Mouse (Mus musculus): ENCODE data around the gene Tra2a. TPM values are rescaled to one million over a fixed set of nuclear protein-coding genes. Genes with fewer than 3 reads are reported as not detected.

Tra2a gene
- polyA plus RNA-seq, 1 experiment from 2014 or later, result 40.4 TPM

DNA sequence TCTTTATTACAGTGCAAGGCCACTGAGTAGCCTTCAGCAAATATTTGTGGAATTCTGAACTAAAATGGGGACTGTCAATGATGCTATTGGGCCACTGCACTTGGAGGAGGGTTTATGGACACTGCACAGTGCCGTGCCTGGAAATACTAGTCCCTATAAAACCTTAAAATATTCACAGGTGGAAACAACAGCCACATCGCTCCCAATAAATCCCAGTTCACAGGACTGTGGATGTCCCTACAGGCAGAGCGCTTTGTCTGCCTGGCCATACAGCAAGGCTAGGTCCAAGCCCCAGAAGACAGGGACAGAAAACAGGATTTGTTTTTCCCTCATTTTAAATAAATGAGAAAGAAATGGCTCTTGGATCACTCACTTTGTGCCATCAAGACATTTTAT is 38.1 kb downstream of the Tra2a start:
- H3K9me3 ChIP-seq (replicated peaks; ENCODE audit: control insufficient read depth, low read length), result no peaks in the 10 kb centered on the region
- no peak overlapping the region for H3K27ac ChIP-seq (ENCODE audit: low read depth, low read length)
- no peaks in the 10 kb centered on the region for H3K27me3 ChIP-seq (ENCODE audit: control insufficient read depth, insufficient read depth, low read length)
- no peak overlapping the region for H3K9ac ChIP-seq (ENCODE audit: low read depth, low read length)
- H3K4me3 ChIP-seq (ENCODE audit: low read depth, low read length), result no peak overlapping the region
- H3K4me2 ChIP-seq, result no peak overlapping the region
- ATAC-seq (replicated peaks; ENCODE audit: insufficient number of reproducible peaks, low FRiP score, low TSS enrichment), result no peak
- peaks cover 7% of the 10 kb centered on the region for H3K4me1 ChIP-seq (ENCODE audit: control insufficient read depth, insufficient read depth, low read length)
- H3K36me3 ChIP-seq (ENCODE audit: control insufficient read depth, insufficient read depth, low read length), result no peaks in the 10 kb centered on the region
- 82% methylated on average over 3 of the region's 3 CpGs for WGBS (ENCODE audit: insufficient replicate concordance)

DNA sequence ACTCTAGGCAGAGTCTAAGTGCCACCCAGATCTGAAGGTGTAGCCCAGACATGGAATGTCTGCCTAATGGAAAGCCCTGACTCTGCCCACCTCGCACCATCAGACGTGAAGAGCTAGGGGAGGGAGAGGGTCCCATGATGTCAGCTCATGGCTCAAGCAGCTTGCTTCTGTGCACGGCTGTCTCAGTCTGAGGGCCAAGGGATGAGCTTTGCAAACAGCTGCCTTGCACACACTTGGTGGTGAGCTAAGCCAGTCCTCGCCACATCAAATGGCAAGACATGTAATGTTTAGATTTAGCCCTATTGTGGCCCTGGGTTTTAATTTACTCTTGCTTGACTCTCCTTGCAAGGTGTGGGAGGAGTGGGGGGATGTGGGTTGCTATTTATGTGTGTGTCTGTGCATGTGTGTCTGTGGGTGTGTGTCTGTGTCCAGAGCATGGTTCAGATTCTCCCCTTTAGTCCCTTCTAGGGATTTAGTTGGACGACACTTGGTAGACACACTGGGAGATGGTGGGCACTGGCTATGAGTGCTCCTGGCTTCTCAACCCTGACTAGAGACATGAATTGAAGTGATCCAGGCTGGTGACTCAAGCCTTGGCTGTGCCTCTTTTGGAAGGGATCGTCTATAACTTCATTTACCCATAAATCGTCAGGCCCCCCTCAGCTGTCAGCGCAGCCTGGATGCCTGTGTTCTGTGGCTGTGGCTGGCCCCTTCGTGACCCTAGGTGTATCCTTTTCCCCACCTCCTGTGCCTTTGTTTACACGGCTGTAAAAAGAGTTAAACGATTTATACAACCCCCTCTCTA is 38.7 kb downstream of the Tra2a start:
- H3K9ac ChIP-seq (ENCODE audit: low read depth, low read length), result no peak overlapping the region
- H3K27me3 ChIP-seq (ENCODE audit: control insufficient read depth, insufficient read depth, low read length), result no peaks in the 10 kb centered on the region
- H3K4me1 ChIP-seq (ENCODE audit: control insufficient read depth, insufficient read depth, low read length), result peaks cover 8% of the 10 kb centered on the region
- no peak overlapping the region for H3K4me2 ChIP-seq
- H3K9me3 ChIP-seq (replicated peaks; ENCODE audit: control insufficient read depth, low read length), result no peaks in the 10 kb centered on the region
- H3K36me3 ChIP-seq (ENCODE audit: control insufficient read depth, insufficient read depth, low read length), result no peaks in the 10 kb centered on the region
- WGBS (ENCODE audit: insufficient replicate concordance), result 64% methylated on average over 11 of the region's 11 CpGs
- no peak for ATAC-seq (replicated peaks; ENCODE audit: insufficient number of reproducible peaks, low FRiP score, low TSS enrichment)
- H3K4me3 ChIP-seq (ENCODE audit: low read depth, low read length), result no peak overlapping the region
- H3K27ac ChIP-seq (ENCODE audit: low read depth, low read length), result no peak overlapping the region

DNA sequence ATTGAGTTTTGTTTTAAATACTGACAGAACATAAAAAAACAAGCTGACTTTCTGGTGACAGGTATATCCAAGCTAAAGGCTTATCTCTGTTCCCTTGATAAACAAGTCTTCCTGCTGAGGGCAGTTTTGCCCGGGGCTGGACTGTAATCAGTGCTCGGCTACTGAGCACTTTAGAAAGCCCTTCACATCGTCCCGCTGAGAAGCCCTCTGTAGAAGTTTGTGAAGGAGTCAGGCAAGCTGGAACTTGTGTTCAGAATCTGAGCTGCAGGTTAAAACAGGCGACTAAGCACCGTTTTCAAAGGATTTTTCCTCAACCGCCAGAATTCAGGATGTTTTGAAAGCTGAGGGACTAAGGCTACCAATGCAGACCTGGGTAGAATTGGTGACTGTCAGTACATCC is 41.9 kb downstream of the Tra2a start:
- H3K4me2 ChIP-seq, result peak overlapping the region; percentile 53
- H3K4me1 ChIP-seq (ENCODE audit: control insufficient read depth, insufficient read depth, low read length), result peaks cover 9% of the 10 kb centered on the region
- H3K27ac ChIP-seq (ENCODE audit: low read depth, low read length), result peak overlapping the region; percentile 50; the same call in 1 of the 2 replicates
- no peak for ATAC-seq (replicated peaks; ENCODE audit: insufficient number of reproducible peaks, low FRiP score, low TSS enrichment)
- H3K4me3 ChIP-seq (ENCODE audit: low read depth, low read length), result 0 out of 2 replicates have a peak overlapping the region, but pooled peaks have one; percentile 2
- no peaks in the 10 kb centered on the region for H3K27me3 ChIP-seq (ENCODE audit: control insufficient read depth, insufficient read depth, low read length)
- H3K9me3 ChIP-seq (replicated peaks; ENCODE audit: control insufficient read depth, low read length), result no peaks in the 10 kb centered on the region
- no peak overlapping the region for H3K9ac ChIP-seq (ENCODE audit: low read depth, low read length)
- no peaks in the 10 kb centered on the region for H3K36me3 ChIP-seq (ENCODE audit: control insufficient read depth, insufficient read depth, low read length)
- WGBS (ENCODE audit: insufficient replicate concordance), result 2% methylated on average over 7 of the region's 7 CpGs

DNA sequence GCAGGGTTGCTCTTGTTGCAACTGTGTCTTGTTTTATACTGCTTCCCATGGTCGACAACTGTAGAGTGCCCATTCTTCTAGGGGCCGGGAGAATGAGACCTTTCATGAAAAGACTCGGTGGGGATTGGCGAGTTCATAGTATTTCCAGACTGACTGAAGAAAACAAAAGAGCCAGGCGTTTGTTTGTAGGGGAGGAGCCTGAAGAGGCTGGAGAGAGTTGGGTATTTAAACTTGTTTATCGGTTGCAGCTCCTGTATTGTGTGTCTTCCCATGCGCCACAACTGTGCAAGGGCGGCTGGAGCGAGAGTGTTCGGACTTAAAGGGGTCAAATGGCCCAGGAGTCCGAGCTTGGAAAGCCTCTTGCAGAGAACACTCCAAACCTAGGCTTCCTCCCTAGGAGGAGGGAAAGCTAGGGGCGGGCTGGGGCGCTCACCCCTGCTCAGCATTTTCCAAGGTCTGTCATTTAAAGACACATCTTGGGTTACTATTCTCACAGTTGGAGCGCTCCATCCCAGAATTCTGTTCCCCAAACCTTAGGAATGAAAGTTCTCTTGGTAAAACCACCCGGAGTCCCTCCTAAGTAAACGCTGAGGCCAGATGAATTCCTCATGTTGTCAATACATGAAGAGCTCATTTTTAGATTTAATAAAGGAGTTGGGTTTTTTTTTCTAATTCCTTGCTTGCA is 43.8 kb downstream of the Tra2a start:
- Histone ChIP-seq H3K4me3 (ENCODE audit: low read depth, low read length) (peak overlapping the region; percentile 37), H3K9ac (ENCODE audit: low read depth, low read length) (peak overlapping the region; percentile 56; the same call in 1 of the 2 replicates), H3K27ac (ENCODE audit: low read depth, low read length) (peak overlapping the region; percentile 64), H3K27me3 (ENCODE audit: control insufficient read depth, insufficient read depth, low read length) (no peaks in the 10 kb centered on the region), H3K36me3 (ENCODE audit: control insufficient read depth, insufficient read depth, low read length) (no peaks in the 10 kb centered on the region), H3K4me1 (ENCODE audit: control insufficient read depth, insufficient read depth, low read length) (peaks cover 9% of the 10 kb centered on the region), H3K4me2 (peak overlapping the region; percentile 73), H3K9me3 (replicated peaks; ENCODE audit: control insufficient read depth, low read length) (no peaks in the 10 kb centered on the region)
- ATAC-seq (replicated peaks; ENCODE audit: insufficient number of reproducible peaks, low FRiP score, low TSS enrichment), result no peak
- WGBS (ENCODE audit: insufficient replicate concordance), result 3% methylated on average over 16 of the region's 16 CpGs

DNA sequence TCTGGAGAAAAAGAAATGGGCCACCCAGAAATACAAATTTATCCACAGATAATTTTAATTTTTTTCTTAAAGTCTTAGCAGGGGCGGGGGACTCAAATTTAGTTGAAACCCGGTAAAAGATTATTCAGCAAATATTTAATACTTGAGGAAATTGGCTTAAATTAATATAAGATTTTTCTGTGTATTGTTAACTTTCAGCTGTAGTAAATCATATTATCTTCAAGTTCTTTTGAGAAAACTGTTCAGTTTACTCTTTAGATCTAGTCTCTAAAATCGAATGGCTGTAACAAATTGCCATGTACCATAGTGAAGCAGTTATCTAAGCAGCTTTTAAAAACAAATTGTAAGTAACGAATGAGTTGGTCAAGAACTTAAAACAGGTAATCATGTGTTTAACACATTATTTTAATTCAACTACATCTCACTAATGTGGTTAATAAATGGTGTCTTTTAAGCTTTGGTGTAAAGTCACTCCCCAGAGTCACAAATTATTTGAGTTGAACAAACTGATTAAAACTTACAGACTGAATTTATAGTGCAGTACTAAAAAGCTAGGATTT is 44.8 kb downstream of the Tra2a start:
- no peak overlapping the region for H3K27ac ChIP-seq (ENCODE audit: low read depth, low read length)
- ATAC-seq (replicated peaks; ENCODE audit: insufficient number of reproducible peaks, low FRiP score, low TSS enrichment), result no peak
- no peaks in the 10 kb centered on the region for H3K36me3 ChIP-seq (ENCODE audit: control insufficient read depth, insufficient read depth, low read length)
- no peak overlapping the region for H3K4me3 ChIP-seq (ENCODE audit: low read depth, low read length)
- H3K4me2 ChIP-seq, result no peak overlapping the region
- WGBS (ENCODE audit: insufficient replicate concordance), result 14% methylated on average over 4 of the region's 4 CpGs
- H3K4me1 ChIP-seq (ENCODE audit: control insufficient read depth, insufficient read depth, low read length), result peaks cover 9% of the 10 kb centered on the region
- no peaks in the 10 kb centered on the region for H3K9me3 ChIP-seq (replicated peaks; ENCODE audit: control insufficient read depth, low read length)
- H3K9ac ChIP-seq (ENCODE audit: low read depth, low read length), result no peak overlapping the region
- no peaks in the 10 kb centered on the region for H3K27me3 ChIP-seq (ENCODE audit: control insufficient read depth, insufficient read depth, low read length)

DNA sequence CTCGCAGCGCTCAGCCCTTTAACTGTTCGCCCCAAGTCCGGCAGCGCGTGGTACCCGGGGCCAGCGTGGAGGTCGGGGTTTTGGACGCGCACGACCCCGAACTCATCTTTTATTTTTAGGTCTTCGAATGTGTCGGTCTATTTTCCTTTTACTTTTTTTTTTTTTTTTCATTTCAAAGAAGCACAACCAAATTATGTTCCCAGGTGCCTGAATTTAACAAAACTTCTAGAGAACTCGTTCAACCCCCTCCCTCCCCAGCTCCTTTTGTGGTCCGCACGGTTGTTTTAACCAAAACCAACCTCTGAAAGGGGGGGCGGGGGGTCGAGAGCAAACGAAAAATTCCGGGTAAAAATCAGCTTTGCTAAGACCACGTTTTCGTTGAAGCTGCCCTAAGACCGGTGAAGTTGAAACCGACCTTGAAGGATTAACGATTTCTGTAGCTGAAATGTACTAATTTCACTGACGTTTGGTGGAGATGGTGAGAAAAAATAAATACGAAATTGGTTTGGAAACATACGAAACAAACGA is 45.5 kb downstream of the Tra2a start:
- WGBS (ENCODE audit: insufficient replicate concordance), result under 1% methylated on average over 31 of the region's 31 CpGs
- H3K9me3 ChIP-seq (replicated peaks; ENCODE audit: control insufficient read depth, low read length), result no peaks in the 10 kb centered on the region
- no peaks in the 10 kb centered on the region for H3K36me3 ChIP-seq (ENCODE audit: control insufficient read depth, insufficient read depth, low read length)
- H3K27ac ChIP-seq (ENCODE audit: low read depth, low read length), result peak overlapping the region; percentile 35; the same call in 1 of the 2 replicates
- no peak for ATAC-seq (replicated peaks; ENCODE audit: insufficient number of reproducible peaks, low FRiP score, low TSS enrichment)
- H3K4me1 ChIP-seq (ENCODE audit: control insufficient read depth, insufficient read depth, low read length), result peaks cover 9% of the 10 kb centered on the region
- H3K4me3 ChIP-seq (ENCODE audit: low read depth, low read length), result peak overlapping the region; percentile 76
- H3K4me2 ChIP-seq, result peak overlapping the region; percentile 79
- peak overlapping the region; percentile 69 for H3K9ac ChIP-seq (ENCODE audit: low read depth, low read length)
- no peaks in the 10 kb centered on the region for H3K27me3 ChIP-seq (ENCODE audit: control insufficient read depth, insufficient read depth, low read length)

DNA sequence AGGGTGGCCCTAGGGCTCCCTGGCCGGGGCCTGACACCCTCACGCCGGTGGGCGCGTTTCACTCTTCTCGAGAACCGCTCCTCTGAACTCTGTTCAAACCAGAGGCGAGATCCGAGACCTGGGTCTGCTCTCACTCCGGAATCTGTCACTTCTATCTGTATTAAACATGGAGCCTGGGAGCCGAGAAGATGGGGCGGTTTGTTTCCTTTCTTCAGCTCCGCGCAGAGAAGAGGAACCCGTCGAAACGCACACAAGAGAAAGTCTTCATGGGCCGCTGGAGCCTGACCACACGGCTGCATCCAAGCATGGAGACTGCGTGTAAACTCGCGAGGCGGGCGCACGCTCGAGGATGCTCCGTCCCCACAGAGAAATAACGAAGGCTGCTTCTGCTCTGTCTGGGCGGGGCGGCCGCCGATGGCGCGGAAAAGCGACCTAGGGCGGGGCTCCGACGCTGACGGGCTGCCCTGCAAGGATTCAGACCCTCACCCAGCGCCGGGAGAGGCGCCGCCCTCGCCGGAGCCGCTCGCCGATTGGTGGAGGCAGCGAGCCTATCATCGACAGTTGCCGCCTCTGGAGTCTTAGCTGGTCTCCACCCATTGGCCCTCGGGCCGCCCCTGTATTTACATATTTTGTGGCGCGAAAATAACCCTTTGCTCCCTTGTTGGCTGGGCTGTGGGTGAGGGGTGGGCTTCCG is 46.1 kb downstream of the Tra2a start:
- H3K27me3 ChIP-seq (ENCODE audit: control insufficient read depth, insufficient read depth, low read length), result no peaks in the 10 kb centered on the region
- no peaks in the 10 kb centered on the region for H3K36me3 ChIP-seq (ENCODE audit: control insufficient read depth, insufficient read depth, low read length)
- ATAC-seq (replicated peaks; ENCODE audit: insufficient number of reproducible peaks, low FRiP score, low TSS enrichment), result peak; percentile 91
- H3K9ac ChIP-seq (ENCODE audit: low read depth, low read length), result peak overlapping the region; percentile 92
- H3K27ac ChIP-seq (ENCODE audit: low read depth, low read length), result peak overlapping the region; percentile 99
- peaks cover 12% of the 10 kb centered on the region for H3K4me1 ChIP-seq (ENCODE audit: control insufficient read depth, insufficient read depth, low read length)
- peak overlapping the region; percentile 76 for H3K4me3 ChIP-seq (ENCODE audit: low read depth, low read length)
- H3K9me3 ChIP-seq (replicated peaks; ENCODE audit: control insufficient read depth, low read length), result no peaks in the 10 kb centered on the region
- WGBS (ENCODE audit: insufficient replicate concordance), result under 1% methylated on average over 56 of the region's 56 CpGs
- peak overlapping the region; percentile 79 for H3K4me2 ChIP-seq
